Mouse (Mus musculus) cortical plate, adult 2 months (tissue): ENCODE measurements at regions not wholly inside any gene's neighbourhood (a gene's known extent, or its start where the extent isn't known, plus 50 kb on each side); places are given as distances from the start of the nearest gene placed in this dataset.

Experiments
- H3K27ac ChIP-seq: fragments of 200-500 bp; 2 replicates; pipeline ENCODE4 v1.5.1; 2012; ENCODE audit warnings: low read length, control low read depth, inconsistent platforms; ENCODE audit not compliant: insufficient read depth
- H3K4me1 ChIP-seq: fragments of 200-500 bp; 2 replicates; pipeline ENCODE4 v1.6.1; 2011; ENCODE audit warnings: low read length; ENCODE audit not compliant: control insufficient read depth, insufficient read depth
- H3K4me3 ChIP-seq: fragments of 200-500 bp; 2 replicates; pipeline ENCODE4 v1.5.1; 2011; ENCODE audit warnings: mild to moderate bottlenecking, low read length, control low read depth; ENCODE audit not compliant: insufficient read depth
- CTCF ChIP-seq: fragments of 200-500 bp; IDR thresholded peaks from 2 replicates; pipeline ENCODE4 v1.5.1; 2011; ENCODE audit warnings: mild to moderate bottlenecking, control low read depth, low read length; ENCODE audit not compliant: insufficient read depth; ENCODE audit errors: extremely low read depth
- POLR2A ChIP-seq: fragments of 200-500 bp; IDR thresholded peaks from 2 replicates; pipeline ENCODE4 v1.6.1; 2011; ENCODE audit warnings: mild to moderate bottlenecking, low read length, control low read depth; ENCODE audit not compliant: insufficient read depth; ENCODE audit errors: extremely low read depth

DNA sequence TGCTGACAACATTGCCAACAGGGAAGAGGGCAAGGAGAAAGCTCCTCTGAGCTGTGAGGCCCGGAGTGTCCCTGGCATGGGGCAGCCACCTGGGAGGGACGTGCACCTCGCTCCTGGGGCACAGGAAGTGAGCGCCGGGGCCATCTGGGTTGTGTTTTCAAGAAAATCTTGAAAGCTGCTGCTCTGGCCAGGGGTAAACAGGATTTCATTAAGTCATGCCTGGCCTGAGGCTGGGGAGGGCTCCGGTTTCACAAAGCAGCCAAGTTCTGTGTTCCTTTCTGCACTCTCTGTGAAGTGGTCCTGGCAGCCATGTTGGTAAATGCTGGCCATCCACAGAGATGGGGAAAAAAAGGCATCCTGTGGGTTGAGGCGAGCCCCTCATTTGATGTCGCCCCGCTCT, 406.8 kb upstream of the Zmiz1 start:
- Histone ChIP-seq H3K27ac (no peak overlapping the region), H3K4me3 (no peak overlapping the region), H3K4me1 (no peaks in the 10 kb centered on the region)
- TF ChIP-seq POLR2A (no peak), CTCF (no peak)

- H3K27ac ChIP-seq: no peak overlapping the region
- no peaks in the 10 kb centered on the region for H3K4me1 ChIP-seq
- no peak overlapping the region for H3K4me3 ChIP-seq
- TF ChIP-seq CTCF: no peak
- TF ChIP-seq POLR2A: no peak
These were observed 399.6 kb upstream of the Zmiz1 start for GRCm38 (mm10) chr14:25059351-25059750.

- TF ChIP-seq POLR2A (no peak), CTCF (no peak)
- no peak overlapping the region for H3K4me3 ChIP-seq
- H3K27ac ChIP-seq: no peak overlapping the region
- H3K4me1 ChIP-seq: no peaks in the 10 kb centered on the region
These were observed 398.7 kb upstream of the Zmiz1 start for GRCm38 (mm10) chr14:25060285-25060684.

DNA sequence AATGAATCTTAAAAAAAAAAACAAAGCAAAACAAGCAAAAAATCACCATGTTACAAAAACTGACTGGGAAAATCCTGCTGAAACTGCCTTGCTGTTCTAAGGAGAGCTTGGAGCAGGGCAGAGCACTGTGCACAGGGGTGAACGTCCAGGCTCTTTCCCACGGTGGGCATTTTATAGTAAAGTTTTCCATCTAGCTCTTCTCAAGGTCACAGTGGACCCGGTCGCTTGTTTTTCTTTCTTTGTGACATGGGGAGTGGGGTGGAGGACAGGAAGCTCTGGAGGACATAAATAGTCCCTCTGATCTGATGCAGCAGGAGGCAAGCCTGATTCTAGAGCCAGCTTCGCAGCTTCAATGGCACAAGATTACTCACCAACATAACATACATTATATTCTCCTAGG, 395.9 kb upstream of the Zmiz1 start:
- Histone ChIP-seq H3K4me1 (no peaks in the 10 kb centered on the region), H3K4me3 (no peak overlapping the region), H3K27ac (no peak overlapping the region)
- TF ChIP-seq POLR2A (no peak), CTCF (no peak)

DNA sequence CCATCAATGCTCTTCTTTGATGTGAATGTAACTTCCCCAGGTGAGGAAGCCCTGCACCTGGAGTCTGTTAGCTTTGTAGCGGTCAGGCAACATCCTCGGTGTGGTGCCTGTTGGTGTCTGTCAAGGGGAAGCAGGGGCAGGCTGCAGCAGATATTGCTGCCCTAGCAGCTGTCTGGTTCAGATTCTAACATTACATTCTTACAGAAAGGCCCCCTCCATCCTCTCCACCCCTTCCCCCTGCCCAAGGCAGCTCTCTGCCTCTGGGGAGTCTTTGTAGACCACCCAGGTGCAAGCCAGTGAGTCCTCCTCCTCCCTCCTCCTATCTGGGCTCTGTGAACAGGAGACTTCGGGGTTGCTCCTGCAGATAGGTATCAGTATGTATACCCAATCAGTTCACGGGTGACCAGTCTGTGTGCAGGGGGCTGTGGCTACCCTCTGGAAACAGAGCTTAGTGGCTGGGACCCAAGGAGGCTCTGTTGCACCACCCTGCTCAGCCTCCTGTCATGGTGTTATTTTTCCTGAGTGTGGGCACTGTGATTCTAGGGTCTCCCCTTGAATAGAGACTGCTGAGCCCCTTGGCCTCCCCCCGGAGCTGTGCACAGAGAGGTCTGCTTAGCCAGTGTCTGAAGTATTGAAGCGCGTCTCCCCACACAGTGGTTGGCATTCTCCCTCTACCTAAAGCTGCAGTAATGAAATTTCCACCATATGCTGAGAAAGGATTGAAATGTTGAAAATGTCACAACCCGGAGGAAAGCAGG, 394.6 kb upstream of the Zmiz1 start:
- no peak overlapping the region for H3K4me3 ChIP-seq
- TF ChIP-seq CTCF: no peak
- no peak for TF ChIP-seq POLR2A
- no peak overlapping the region for H3K27ac ChIP-seq
- no peaks in the 10 kb centered on the region for H3K4me1 ChIP-seq

- Histone ChIP-seq H3K4me3 (no peak overlapping the region), H3K27ac (no peak overlapping the region), H3K4me1 (no peaks in the 10 kb centered on the region)
- TF ChIP-seq POLR2A (no peak), CTCF (no peak)
These were observed 391.6 kb upstream of the Zmiz1 start for GRCm38 (mm10) chr14:25067435-25067834.

DNA sequence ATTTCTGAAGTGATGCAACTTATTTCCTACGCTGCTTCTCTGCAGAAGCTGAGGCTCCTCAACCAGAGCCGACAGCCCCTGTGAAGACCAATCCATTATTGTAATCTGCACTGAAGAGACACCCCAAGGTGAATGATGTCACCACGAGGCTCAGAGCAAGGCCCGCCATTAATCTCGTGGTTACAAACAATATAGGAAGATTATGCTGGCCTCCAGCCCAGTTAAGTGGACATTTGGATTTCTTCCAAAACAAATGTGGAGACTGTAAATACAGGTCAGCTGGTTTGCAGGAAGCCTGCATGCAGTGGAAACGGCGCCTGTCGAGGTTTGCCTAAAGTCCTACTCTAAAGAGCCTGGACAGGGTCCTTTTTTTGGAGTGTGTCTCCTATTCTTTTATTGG, 390.6 kb upstream of the Zmiz1 start:
- Histone ChIP-seq H3K4me1 (no peaks in the 10 kb centered on the region), H3K27ac (no peak overlapping the region), H3K4me3 (no peak overlapping the region)
- TF ChIP-seq POLR2A (no peak), CTCF (no peak)

DNA sequence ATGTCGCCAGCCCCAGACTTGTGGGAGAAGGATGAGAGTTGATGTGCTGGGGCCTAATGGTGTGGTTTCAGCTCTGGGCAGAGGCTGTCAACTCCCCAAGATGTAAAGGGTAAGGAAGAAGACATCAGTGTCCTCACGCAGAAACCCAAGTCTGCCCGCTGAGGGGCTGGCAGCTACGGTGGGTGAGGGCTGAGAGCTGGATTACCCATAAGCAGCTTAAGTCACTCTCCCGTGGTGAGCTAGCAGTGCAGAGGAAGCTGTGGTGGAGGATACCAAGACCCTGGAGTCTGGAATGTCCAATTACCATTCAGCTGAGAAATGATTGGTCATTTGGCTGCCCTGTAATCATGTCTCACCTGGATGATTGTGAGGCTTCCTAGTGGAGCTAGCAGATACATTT, 385.8 kb upstream of the Zmiz1 start:
- no peak overlapping the region for H3K27ac ChIP-seq
- TF ChIP-seq POLR2A (no peak), CTCF (no peak)
- H3K4me1 ChIP-seq: no peaks in the 10 kb centered on the region
- no peak overlapping the region for H3K4me3 ChIP-seq

GRCm38 (mm10) chr14:25074022-25074800, 384.8 kb upstream of the Zmiz1 start:
- no peaks in the 10 kb centered on the region for H3K4me1 ChIP-seq
- H3K27ac ChIP-seq: no peak overlapping the region
- TF ChIP-seq CTCF (no peak), POLR2A (no peak)
- no peak overlapping the region for H3K4me3 ChIP-seq

DNA sequence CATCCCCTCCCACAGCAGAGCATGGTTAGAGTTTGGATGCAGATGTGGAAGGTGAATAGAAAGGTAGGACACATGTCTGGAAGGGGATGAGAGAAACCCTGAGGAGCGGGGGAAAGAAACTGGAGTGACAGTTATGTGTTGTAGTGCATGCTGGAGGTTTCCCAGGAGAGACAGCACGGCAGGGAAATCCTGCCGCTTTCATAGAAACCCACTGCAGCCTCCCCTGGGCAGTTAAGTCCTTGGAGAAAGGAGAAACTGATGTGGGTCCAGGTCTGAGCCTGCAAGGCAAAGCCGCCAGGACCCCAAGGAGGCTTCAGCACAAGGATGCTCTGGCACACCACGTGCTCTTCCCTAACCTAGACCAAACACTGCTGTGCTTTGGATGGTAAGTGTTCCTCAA, 384.1 kb upstream of the Zmiz1 start:
- no peak overlapping the region for H3K4me3 ChIP-seq
- TF ChIP-seq CTCF (no peak), POLR2A (no peak)
- H3K4me1 ChIP-seq: no peaks in the 10 kb centered on the region
- H3K27ac ChIP-seq: no peak overlapping the region
